Mouse (Mus musculus): Measurements from ENCODE around the gene Rhbdl1.
A peak's percentile ranks its signal among the peaks of the same experiment; 100 is the strongest.

Rhbdl1 gene

DNA sequence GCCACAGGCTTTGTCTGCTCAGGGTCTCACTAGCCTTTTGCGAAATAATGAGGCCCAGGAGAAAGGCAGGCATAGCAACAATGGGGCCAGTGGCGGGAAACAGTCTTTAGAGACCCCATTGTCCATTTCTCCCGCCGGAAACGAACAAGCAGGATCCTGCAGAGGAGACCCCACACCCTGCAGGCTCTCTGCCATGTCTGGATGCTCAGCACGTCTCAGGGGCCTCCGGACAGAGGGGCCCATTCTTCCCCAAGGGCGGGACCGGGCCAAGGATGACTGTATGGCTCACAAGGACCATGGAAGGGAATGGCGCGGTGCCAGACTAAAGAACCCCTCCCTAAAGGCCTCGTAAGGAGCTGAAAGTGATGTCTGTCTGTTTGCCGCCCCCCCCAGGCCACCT lies 42.9 kb downstream of the Rhbdl1 start:
- DNase-seq (ENCODE audit: low spot score in 2 of 2) = no peak

DNA sequence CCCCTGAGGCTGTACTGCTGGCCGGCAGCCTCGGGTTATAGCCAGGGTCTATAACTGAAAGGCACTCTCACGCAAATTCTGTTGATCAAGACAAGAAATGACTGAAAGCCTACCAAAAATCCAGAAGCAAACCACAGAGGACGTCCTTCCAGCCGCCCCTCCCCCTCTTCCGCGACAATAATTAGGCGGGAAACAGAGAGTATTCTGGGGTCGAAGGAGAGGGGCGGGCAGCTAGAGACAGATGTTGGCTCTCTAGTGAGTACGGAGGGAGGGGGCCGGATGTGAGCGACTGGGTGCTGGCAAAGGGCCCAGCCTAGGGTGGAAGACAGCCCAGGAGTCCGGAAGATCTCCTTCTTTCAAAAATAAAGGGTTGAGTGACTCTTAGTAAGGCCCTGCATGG lies 44.5 kb downstream of the Rhbdl1 start, which contains the start of gene Fam173a:
Fam173a (minus strand) TSS at position 287 of the 400 bp plus-strand sequence.
- peak; percentile 81 to 82 for DNase-seq (ENCODE audit: low spot score in 2 of 2)

- DNase-seq (ENCODE audit: low spot score in 2 of 2) = peak; percentile 76 to 84
Measured at GRCm38 (mm10) chr17:25791843-25792527, 45.1 kb downstream of the Rhbdl1 start.

DNA sequence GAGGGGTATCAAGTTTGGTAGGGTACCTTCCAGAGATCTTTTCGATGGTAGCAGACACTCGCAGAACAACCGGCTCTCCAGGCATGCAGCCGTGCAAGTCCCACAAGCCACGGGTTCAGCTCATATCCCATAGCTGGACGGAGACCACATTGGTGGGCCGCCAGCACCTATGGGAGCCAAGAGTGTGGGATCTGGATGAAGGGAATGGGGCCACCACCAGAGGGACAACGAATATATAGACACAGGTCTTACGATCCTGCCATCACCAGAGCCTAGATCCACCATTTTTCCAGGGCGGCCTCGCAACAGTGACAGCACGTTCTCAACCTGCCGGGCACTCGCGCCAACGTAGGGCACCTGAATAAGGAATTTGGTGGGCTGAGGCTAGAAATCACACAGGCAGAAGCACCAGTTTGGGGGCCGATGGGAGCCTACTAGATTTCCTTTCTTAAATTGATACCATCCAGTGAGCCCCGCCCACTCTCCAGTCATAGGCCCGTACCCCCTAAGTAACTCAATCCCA lies 45.7 kb downstream of the Rhbdl1 start:
- DNase-seq (ENCODE audit: low spot score in 2 of 2) = no peak

GRCm38 (mm10) chr17:25786781-25787504 lies 50.2 kb downstream of the Rhbdl1 start:
- no peak for DNase-seq (ENCODE audit: low spot score in 2 of 2)

DNA sequence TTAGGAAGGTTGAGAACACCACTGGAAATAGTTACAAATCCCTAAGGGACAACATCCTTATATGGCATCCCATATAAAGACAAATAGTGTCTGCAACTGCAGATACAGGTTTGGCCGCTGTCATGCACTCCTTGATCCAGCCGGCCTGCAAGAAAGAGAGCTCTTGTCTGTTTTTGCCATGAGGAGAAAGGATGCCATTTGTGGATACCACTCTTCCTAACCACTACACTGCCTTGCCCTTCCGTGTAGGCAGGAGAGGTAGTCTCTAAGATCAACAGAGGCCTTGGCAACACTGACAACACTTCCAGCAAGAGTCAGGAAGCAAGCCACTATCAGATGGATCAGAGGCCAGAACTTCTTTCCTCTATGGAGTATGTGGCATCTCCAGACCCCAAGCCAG lies 50.8 kb downstream of the Rhbdl1 start, which contains the start of gene Ccdc78:
Ccdc78 (plus strand) TSS at position 301 of the 400 bp plus-strand sequence.
- no peak for DNase-seq (ENCODE audit: low spot score in 2 of 2)

GRCm38 (mm10) chr17:25785281-25785745 lies 51.8 kb downstream of the Rhbdl1 start, which contains the start of gene Haghl:
Haghl (minus strand) TSS chr17:25785673.
- peak; percentile 86 to 96 for DNase-seq (ENCODE audit: low spot score in 2 of 2)
